Mouse (Mus musculus) kidney, adult 2 months (tissue): ENCODE results near the gene Nup88. TPM values are rescaled to one million over a fixed set of nuclear protein-coding genes. Genes with fewer than 3 reads are reported as not detected.

Experiments
- DNase-seq: peaks from one replicate; pipeline ENCODE4 v3.0.0; 2021
- H3K27ac ChIP-seq: fragments of 200-500 bp; 2 replicates; pipeline ENCODE4 v1.5.1; 2012; ENCODE audit warnings: low read depth, low read length, control low read depth, inconsistent platforms; ENCODE audit not compliant: insufficient read depth
- H3K27me3 ChIP-seq: fragments of 200-500 bp; replicated peaks from 2 replicates; pipeline ENCODE4 v1.6.1; 2012; ENCODE audit warnings: mild to moderate bottlenecking, moderate library complexity, low read length, inconsistent platforms; ENCODE audit not compliant: control insufficient read depth, insufficient read depth
- H3K36me3 ChIP-seq: fragments of 200-500 bp; 2 replicates; pipeline ENCODE4 v1.6.1; 2012; ENCODE audit warnings: mild to moderate bottlenecking, moderate library complexity, low read length, inconsistent platforms; ENCODE audit not compliant: control insufficient read depth, insufficient read depth
- H3K4me1 ChIP-seq: fragments of 200-500 bp; 2 replicates; pipeline ENCODE4 v1.6.1; 2011; ENCODE audit warnings: low read length; ENCODE audit not compliant: control insufficient read depth, insufficient read depth
- H3K4me3 ChIP-seq: fragments of 200-500 bp; 2 replicates; pipeline ENCODE4 v1.5.1; 2011; ENCODE audit warnings: mild to moderate bottlenecking, low read depth, low read length, control low read depth; ENCODE audit not compliant: insufficient read depth
- CTCF ChIP-seq: fragments of 200-500 bp; conservative IDR thresholded peaks from 2 replicates; pipeline ENCODE4 v1.5.1; 2011; ENCODE audit warnings: low read depth, mild to moderate bottlenecking, control low read depth, low read length, moderate library complexity, mixed read lengths; ENCODE audit not compliant: insufficient read depth, insufficient read length
- POLR2A ChIP-seq: fragments of 200-500 bp; IDR thresholded peaks from one replicate; pipeline ENCODE4 v1.6.1; 2011; ENCODE audit warnings: low read depth, low read length, control low read depth
- WGBS: fragments of 180-500 bp; shearing (Covaris S2); methylation state at CpG from one replicate; pipeline ENCODE4 v1.1.7; 2018; 5-methylcytosine and 5-hydroxymethylcytosine counted together
- polyA plus RNA-seq: library from polyadenylated mRNA; depleted of rRNA; stranded (reverse); fragments of >200 nt; gene quantifications from 2 replicates; pipeline ENCODE4 v1.2.3, GENCODE M21; 2012

Nup88 gene
- polyA plus RNA-seq, 1 experiment: 23.0 TPM

DNA sequence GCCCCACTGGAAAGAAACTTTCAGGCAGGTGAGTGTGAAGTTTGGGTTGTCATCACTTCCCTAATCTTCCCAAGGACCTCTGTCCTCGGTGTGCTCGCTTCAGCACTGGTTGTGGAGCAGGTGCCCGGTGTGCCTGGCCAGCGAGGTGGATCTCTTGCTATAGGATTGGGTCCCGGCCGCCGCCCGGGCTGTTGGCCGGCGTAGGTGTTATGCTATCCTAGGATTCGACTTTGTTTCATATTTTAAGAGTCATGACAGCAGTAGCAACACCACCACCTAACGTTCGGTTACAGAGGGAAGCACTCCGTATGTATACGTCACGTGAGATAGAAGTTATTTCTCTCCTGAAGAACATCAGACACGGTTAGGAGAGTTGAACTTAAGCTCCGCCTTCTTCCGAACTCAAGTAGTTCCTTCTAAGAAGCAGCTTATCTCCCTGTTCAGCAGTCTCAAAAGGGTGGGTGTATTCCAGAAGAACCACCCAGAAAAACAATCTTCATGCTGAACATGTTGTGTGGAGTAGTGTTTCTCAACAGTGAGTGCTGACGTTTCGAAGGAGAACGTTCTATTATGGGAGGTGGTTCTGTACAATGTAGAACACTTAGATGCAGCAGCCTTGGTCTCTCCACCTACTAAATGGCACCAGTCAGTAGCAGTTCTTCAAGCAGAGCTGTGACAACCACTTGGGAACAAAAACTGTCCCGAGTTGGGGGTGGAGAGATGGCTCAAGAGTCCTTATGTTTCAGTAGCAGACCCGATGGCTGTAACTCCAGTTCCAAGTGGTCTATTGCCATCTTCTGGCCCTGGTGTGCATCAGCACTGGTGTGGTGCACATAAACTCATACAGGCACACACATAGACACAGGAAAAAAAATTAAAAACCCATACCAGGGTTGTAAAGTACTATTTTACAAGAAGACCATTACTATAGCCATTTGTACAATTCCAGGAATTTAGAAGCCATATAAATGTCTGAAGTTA lies 1.1 kb upstream of the Nup88 start:
- 14% methylated on average over 24 of the region's 24 CpGs for WGBS
- Histone ChIP-seq H3K4me1 (peaks cover 8% of the 10 kb centered on the region; the same call in 1 of the 2 replicates), H3K36me3 (no peaks in the 10 kb centered on the region; the same call in 1 of the 2 replicates), H3K27ac (peak overlapping the region; percentile 92), H3K4me3 (peak overlapping the region; percentile 78), H3K27me3 (no peaks in the 10 kb centered on the region)
- no peak for DNase-seq
- TF ChIP-seq POLR2A (no peak), CTCF (0 out of 2 replicates have a peak, but pooled peaks have one; percentile 27)

GRCm38 (mm10) chr11:70969271-70969794 lies 440 bp downstream of the Nup88 start:
- Histone ChIP-seq H3K4me3 (peak overlapping the region; percentile 97), H3K4me1 (peaks cover 8% of the 10 kb centered on the region; the same call in 1 of the 2 replicates), H3K36me3 (peaks cover 8% of the 10 kb centered on the region), H3K27me3 (no peaks in the 10 kb centered on the region), H3K27ac (peak overlapping the region; percentile 56)
- no peak for DNase-seq
- no peak for TF ChIP-seq POLR2A
- no peak for TF ChIP-seq CTCF
- WGBS: under 1% methylated on average over 25 of the region's 25 CpGs

DNA sequence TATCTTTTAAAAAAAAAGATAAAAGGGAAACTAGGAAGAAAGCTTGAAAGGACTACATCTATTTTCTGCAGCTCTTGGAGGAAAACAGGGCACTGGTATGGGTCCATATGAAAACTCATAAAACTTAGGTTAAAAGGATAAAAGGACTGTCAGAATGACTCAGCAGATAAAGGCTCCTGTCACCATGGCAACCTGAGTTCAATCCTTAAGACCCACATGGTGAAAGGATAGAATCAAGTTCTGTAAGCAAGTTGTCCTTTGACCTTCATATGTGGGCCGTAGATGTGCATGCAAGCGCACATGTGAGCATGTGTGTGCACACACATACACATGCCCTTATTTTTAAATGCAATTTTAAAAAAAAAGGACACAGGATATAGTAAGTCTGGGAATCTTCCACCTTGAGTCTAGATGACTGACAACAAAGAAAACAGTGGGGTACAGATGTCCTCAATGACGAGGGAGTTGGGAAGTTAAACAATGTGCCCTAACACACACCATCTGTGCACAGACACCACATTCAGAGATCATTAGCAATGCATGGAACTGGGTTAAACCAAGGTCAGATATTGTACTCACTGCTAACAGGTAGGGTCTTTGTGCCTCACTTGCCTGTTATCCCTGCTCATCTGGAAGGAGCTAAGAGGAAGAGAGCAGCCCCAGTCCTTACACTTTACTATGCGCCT lies 5.4 kb downstream of the Nup88 start:
- 83% methylated on average over 4 of the region's 4 CpGs for WGBS
- no peak for TF ChIP-seq CTCF
- no peak for TF ChIP-seq POLR2A
- H3K4me1 ChIP-seq: peaks cover 4% of the 10 kb centered on the region; the same call in 1 of the 2 replicates
- H3K27me3 ChIP-seq: no peaks in the 10 kb centered on the region
- no peak overlapping the region for H3K4me3 ChIP-seq
- H3K27ac ChIP-seq: no peak overlapping the region
- H3K36me3 ChIP-seq: peaks cover 9% of the 10 kb centered on the region
- DNase-seq: no peak

DNA sequence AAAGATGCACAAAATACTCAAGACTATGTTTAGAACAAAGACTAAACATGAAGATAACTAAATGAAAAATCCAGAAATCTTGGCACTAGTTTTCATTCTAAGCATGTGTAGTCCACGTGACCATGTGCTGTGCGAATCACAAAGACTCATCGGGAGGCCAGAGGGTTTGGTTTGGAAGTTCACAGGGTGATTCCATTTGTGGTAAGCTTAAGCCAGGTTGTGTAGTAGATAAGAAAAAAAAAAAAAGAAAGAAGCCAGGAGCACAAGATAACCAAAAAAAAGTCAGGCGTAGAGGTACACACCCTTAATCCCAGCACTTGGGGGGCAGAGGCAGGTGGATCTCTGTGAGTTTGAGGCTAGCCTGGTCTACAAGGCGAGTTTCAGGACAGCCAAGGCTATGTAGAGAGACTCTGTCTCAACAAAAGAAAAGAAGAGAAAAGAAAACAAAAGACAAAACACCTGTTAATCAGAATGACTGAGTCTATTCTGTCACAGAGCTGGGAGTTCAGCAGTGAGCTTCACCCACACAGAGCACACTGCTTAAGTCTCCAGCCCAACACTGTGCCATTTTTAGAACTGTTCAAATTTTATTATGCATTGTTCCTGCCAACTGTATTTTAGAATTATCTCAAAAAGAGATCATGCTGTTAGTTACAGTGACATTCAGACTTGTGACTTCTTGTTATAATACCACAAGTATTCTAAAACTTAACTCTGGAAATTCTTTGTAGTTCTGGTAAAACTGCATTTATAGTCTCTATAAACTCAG lies 8.8 kb downstream of the Nup88 start:
- TF ChIP-seq POLR2A (no peak), CTCF (no peak)
- H3K27ac ChIP-seq: no peak overlapping the region
- 95% methylated on average over 5 of the region's 5 CpGs for WGBS
- no peaks in the 10 kb centered on the region for H3K4me1 ChIP-seq
- peaks cover 23% of the 10 kb centered on the region for H3K36me3 ChIP-seq
- no peaks in the 10 kb centered on the region for H3K27me3 ChIP-seq
- H3K4me3 ChIP-seq: no peak overlapping the region
- DNase-seq: no peak

GRCm38 (mm10) chr11:70954711-70955110 lies 15.1 kb downstream of the Nup88 start:
- Histone ChIP-seq H3K27me3 (no peaks in the 10 kb centered on the region), H3K4me3 (no peak overlapping the region), H3K4me1 (no peaks in the 10 kb centered on the region), H3K27ac (no peak overlapping the region), H3K36me3 (peaks cover 22% of the 10 kb centered on the region)
- no peak for TF ChIP-seq CTCF
- TF ChIP-seq POLR2A: no peak
- DNase-seq: no peak
- WGBS: 93% methylated on average over 4 of the region's 4 CpGs

- Histone ChIP-seq H3K36me3 (peaks cover 24% of the 10 kb centered on the region), H3K27ac (0 out of 2 replicates have a peak overlapping the region, but pooled peaks have one; percentile 16), H3K4me3 (no peak overlapping the region), H3K4me1 (no peaks in the 10 kb centered on the region), H3K27me3 (no peaks in the 10 kb centered on the region)
- TF ChIP-seq CTCF: no peak
- TF ChIP-seq POLR2A: no peak
- peak; percentile 32 for DNase-seq
- 71% methylated on average over 4 of the region's 4 CpGs for WGBS
These were observed 24.6 kb downstream of the Nup88 start for GRCm38 (mm10) chr11:70944935-70945817.
